Mouse (Mus musculus) ES-CJ7 (cell line): ENCODE measurements around the gene Cep72.
"Not testable (repeated sequence)": the region's sequence is repeated elsewhere in the genome, so short reads cannot be mapped to it uniquely, and the experiment has no call there.

Experiments used
- DNase-seq: peaks from one replicate; pipeline ENCODE4 v3.0.0; 2011; ENCODE audit warnings: low read depth, low spot score

Cep72 gene

GRCm38 (mm10) chr13:74030691-74031090 is 31.4 kb downstream of the Cep72 start:
- DNase-seq, result no peak

GRCm38 (mm10) chr13:74029013-74029412 is 33.1 kb downstream of the Cep72 start:
- DNase-seq, result no peak

- no peak for DNase-seq
These were observed 34.0 kb downstream of the Cep72 start for GRCm38 (mm10) chr13:74028116-74028515.

GRCm38 (mm10) chr13:74026215-74026614 is 35.9 kb downstream of the Cep72 start:
- DNase-seq, result peak; percentile 69

- no peak for DNase-seq
These were observed 36.7 kb downstream of the Cep72 start for GRCm38 (mm10) chr13:74025151-74026081.

- DNase-seq, result not testable (repeated sequence)
These were observed 43.1 kb downstream of the Cep72 start for GRCm38 (mm10) chr13:74019006-74019405.

- DNase-seq, result no peak
These were observed 44.7 kb downstream of the Cep72 start for GRCm38 (mm10) chr13:74017426-74017825.

- DNase-seq, result no peak
These were observed 46.2 kb downstream of the Cep72 start for GRCm38 (mm10) chr13:74015908-74016307.

GRCm38 (mm10) chr13:74010678-74011077 is 51.4 kb downstream of the Cep72 start:
- DNase-seq, result no peak

GRCm38 (mm10) chr13:74009791-74010614 is 52.1 kb downstream of the Cep72 start:
- DNase-seq, result peak; percentile 56

- DNase-seq, result peak; percentile 89
These were observed 53.0 kb downstream of the Cep72 start, which contains the start of gene Tppp for GRCm38 (mm10) chr13:74008948-74009718. Gene Tppp (plus strand): TSS chr13:74009407.

- not testable (repeated sequence) for DNase-seq
These were observed 53.9 kb downstream of the Cep72 start for GRCm38 (mm10) chr13:74008216-74008615.

GRCm38 (mm10) chr13:74006881-74007280 is 55.2 kb downstream of the Cep72 start:
- DNase-seq, result not testable (repeated sequence)

GRCm38 (mm10) chr13:74001492-74001891 is 60.6 kb downstream of the Cep72 start:
- no peak for DNase-seq

- no peak for DNase-seq
These were observed 61.1 kb downstream of the Cep72 start for GRCm38 (mm10) chr13:74000961-74001360.

- no peak for DNase-seq
These were observed 61.6 kb downstream of the Cep72 start for GRCm38 (mm10) chr13:74000519-74000918.

- no peak for DNase-seq
These were observed 65.6 kb downstream of the Cep72 start for GRCm38 (mm10) chr13:73996456-73996855.

- no peak for DNase-seq
These were observed 70.8 kb downstream of the Cep72 start for GRCm38 (mm10) chr13:73991267-73991666.

GRCm38 (mm10) chr13:73990761-73991160 is 71.3 kb downstream of the Cep72 start:
- no peak for DNase-seq

GRCm38 (mm10) chr13:73990325-73990724 is 71.8 kb downstream of the Cep72 start:
- no peak for DNase-seq
